Mouse (Mus musculus) liver, embryonic 14.5 days (tissue): ENCODE measurements at regions not wholly inside any gene's neighbourhood (a gene's known extent, or its start where the extent isn't known, plus 50 kb on each side); places are given as distances from the start of the nearest gene placed in this dataset.

Experiments
- CTCF ChIP-seq: IDR thresholded peaks from 2 replicates; pipeline ENCODE4 v1.5.1; 2016; ENCODE audit warnings: antibody characterized with exemption, low read depth, control low read depth
- EP300 ChIP-seq: IDR thresholded peaks from 2 replicates; pipeline ENCODE4 v1.6.1; 2016; ENCODE audit warnings: antibody characterized with exemption, low read depth

GRCm38 (mm10) chr14:48339434-48339833 is 106.5 kb upstream of the Tmem260 start:
- TF ChIP-seq CTCF (peak; percentile 40; the same call in 1 of the 2 replicates), EP300 (no peak)
